Mouse (Mus musculus): ENCODE data around the gene Epx.
A peak's percentile ranks its signal among the peaks of the same experiment; 100 is the strongest.

Epx gene

GRCm38 (mm10) chr11:87840676-87841075 lies 34.7 kb downstream of the Epx start:
- DNase-seq (ENCODE audit: low spot score): peak; percentile 64

- no peak for DNase-seq (ENCODE audit: low spot score)
Observed at GRCm38 (mm10) chr11:87828239-87828900, 47.0 kb downstream of the Epx start, which contains the start of gene Lpo. Gene Lpo (minus strand): TSS chr11:87828289.

DNA sequence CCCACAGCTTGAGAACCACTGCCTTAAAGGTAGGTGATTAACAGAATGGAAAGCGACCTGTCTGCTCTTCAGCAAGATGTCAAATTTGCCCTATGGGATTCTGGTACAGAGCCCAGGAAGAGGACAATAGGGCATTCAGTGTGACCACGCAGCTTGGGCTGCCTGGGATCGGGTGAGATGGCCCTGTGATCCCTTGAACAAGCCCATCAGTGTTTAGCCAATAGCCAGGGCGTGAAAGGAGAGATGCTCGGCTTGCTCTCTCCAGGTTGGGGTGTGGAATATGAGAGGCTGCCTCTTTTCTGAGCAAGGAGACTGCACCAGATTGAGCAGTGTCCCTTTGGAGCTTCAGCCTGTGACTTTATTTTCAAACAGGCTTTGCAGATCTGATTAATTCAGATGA lies 53.8 kb downstream of the Epx start:
- no peak for DNase-seq (ENCODE audit: low spot score)

GRCm38 (mm10) chr11:87817443-87817773 lies 57.9 kb downstream of the Epx start:
- DNase-seq (ENCODE audit: low spot score): no peak

GRCm38 (mm10) chr11:87816707-87817442 lies 58.5 kb downstream of the Epx start:
- no peak for DNase-seq (ENCODE audit: low spot score)

DNA sequence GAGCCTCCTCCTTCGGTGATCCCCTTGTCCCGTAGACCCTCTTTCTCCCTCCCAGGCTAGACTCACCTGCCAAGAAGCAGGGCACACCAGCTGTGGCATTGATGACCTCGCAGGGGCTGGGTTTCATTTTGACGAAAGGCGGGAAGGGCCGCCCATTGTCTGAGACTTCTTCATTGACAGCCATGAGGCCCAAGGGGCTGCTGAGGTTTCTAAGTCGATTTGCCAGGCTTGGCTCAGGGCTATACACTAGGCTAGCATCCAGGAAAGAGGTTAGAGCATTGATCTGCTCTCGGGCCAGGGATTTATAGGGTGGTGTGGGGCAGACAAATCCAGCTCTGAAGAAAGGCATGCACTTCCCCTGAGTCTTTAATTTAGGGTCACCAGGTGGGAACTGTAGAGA lies 60.5 kb downstream of the Epx start:
- no peak for DNase-seq (ENCODE audit: low spot score)
